Mouse (Mus musculus) activated CD4-positive, CD25-positive, alpha-beta regulatory T cell, adult 4 months (primary cell): Measurements from ENCODE around the gene Edem2. TPM values are rescaled to one million over a fixed set of nuclear protein-coding genes. Genes with fewer than 3 reads are reported as not detected.
"Not testable (repeated sequence)": the region's sequence is repeated elsewhere in the genome, so short reads cannot be mapped to it uniquely, and the experiment has no call there.

Source experiments
- ATAC-seq: one replicate; pipeline ENCODE4 v1.8.0; 2017
- polyA plus RNA-seq, 2 experiments: library from polyadenylated mRNA; unstranded; fragments of 100-300 nt; shearing (Covaris generic); gene quantifications; one replicate each; pipeline ENCODE4 v1.2.1; 2017

Edem2 gene
- polyA plus RNA-seq, 2 experiments from 2014 or later: 39.9 to 45.0 TPM

DNA sequence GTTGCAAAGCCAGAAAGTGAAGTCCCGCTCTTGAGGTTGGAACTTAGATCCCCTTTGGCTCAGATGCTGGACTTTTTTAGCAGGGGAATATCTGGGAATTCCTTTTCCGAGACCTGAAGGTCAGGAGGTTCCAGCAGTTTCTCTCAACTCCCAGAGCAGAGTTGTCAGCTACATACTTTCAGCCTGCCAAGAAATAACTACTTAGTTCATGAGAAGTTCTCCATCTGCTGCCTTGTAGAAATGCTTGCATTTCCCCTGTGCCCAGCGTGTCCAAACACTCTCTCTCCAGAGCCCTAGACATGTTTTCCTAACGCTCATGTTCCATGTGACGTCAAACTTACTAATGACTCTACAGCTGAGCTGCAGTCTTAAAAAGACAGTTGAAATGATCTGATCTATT, 5.8 kb upstream of the Edem2 start:
- no peak for ATAC-seq

DNA sequence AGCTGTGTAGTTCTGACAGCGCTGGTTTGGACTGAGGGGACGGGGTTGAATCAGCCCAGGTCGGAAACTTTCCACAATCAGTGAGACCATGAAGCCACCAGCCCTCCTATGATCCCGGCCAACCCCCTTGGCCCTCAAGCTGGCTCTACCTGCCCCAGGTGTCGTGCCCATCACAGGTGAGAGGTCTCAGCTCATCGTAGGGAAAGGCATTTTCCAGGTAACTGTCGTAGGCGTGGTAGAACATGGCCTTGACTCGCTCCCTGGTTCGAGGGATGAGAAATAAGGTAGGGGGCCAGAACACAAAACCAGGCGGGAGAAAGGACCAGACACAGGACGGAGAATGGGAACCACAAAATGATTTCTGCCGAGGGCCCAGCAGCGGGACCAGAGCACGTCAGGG, 533 bp downstream of the Edem2 start:
- ATAC-seq: no peak

DNA sequence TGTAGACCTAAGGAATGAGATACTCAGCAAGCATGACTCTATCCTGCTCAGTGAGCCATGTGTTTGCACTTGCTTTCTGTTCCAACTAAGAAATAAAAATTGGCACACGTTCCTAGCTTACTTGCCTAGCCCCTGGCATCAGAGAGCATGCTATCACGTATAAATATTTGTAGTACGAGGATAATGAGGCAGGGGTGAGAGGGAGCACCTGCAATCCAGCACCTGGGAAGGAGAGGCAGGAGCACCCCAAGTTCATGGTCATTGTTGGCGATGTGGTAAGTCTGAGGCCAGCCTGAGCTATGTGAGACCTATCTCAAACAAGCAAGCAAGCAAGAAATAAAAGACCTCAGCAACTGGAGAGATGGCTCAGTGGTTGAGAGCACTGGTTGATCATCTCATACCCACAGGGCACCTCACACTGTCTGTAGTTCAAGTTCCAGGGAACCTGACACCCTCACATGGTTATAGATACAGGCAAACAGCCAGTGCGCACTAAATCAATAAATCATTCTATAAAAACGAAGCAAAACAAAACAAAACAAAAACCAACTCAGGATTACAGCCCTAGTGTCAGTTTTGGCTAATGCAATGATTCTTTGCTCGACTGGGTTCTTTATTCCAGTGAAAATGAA, 1.4 kb downstream of the Edem2 start:
- no peak for ATAC-seq

- no peak for ATAC-seq
Measured at GRCm38 (mm10) chr2:155726302-155726701, 3.0 kb downstream of the Edem2 start.

- no peak for ATAC-seq
Measured at GRCm38 (mm10) chr2:155724526-155724925, 4.7 kb downstream of the Edem2 start.

DNA sequence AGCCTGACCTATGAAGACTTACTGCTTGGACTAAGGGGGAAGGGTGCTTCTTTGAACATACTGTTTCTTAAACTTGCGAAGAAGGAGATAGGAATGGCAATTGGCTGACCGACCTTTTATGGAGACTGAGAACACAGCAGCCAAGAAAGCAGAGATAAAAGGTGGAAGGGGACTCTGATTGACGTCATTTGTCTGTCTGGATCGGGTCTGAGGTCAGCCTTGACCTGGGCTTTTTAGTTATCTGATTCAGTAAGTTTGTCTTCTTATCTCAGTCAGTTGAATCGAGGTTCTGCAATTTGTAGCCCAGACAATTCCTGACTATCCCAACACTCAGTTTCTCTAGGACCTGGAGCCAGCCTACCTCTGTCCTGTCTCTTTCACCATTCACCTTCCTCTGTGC, 5.2 kb downstream of the Edem2 start:
- no peak for ATAC-seq

DNA sequence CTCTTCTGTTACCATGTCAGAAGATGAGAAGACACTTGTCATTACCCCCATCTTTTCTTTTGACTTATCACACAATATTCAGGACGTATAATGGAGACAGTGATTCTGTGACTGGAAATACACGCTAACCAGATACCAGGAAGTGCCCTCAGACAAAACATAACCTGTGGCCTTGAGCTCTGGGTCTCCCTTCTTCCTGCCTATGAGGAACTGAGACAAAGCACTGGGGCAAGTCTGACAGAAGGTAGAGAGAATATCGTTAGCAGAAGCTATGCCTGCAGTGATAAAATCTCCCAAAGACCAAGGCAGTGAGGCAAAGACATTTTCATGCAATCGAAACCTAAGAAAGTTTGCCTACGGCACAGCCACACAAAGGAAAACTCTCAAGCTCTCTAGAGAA, 8.7 kb downstream of the Edem2 start:
- peak; percentile 14 for ATAC-seq

- no peak for ATAC-seq
Measured at GRCm38 (mm10) chr2:155717082-155717990, 11.9 kb downstream of the Edem2 start.

DNA sequence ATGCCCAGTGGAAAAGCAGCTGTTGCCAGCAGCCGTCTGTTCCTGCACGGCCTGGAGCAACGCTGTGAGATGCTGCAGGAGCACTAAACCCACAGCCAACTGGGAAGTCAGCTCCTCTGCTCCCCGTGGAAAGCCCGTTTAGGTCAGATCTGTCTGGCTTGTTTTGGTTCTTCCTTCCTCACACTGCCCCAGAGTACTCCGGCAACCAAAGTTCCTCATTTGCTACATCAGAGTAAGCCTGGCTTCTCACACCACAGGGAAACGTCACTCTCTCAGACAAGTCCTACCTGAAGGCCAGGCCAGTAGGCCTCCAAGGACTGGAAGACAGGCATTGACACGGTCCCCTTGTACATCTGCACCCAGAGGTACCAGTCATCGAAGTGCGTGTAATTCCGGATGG, 18.7 kb downstream of the Edem2 start:
- ATAC-seq: no peak

- ATAC-seq: no peak
Measured at GRCm38 (mm10) chr2:155707251-155707650, 22.0 kb downstream of the Edem2 start.

- no peak for ATAC-seq
Measured at GRCm38 (mm10) chr2:155703630-155704029, 25.6 kb downstream of the Edem2 start.

DNA sequence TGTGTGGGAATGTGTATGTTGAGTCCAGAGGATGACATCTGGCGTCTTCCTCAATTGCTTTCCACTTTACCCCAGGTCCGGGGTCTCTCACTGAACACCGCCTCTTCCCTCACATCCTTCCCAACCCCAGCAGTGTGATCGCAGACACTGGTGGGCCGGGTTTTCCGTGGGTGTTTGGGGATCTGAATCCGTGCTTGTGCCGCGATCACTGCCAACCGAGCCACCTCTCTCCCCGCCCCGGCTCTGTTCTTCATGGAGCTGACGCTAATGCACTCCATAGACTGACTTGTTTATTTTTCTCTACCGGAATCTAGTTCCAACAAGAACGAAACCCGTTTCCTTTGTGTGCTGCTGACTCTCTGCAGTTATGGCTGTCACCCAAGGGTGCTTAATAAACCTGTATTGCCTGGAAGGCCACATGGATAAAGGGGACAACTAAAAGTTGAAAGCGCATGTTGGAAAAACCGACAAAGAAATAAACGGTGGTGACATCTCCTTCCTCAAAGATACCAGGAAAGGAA, 27.8 kb downstream of the Edem2 start:
- no peak for ATAC-seq

- ATAC-seq: not testable (repeated sequence)
Measured at GRCm38 (mm10) chr2:155698443-155698842, 30.8 kb downstream of the Edem2 start.

GRCm38 (mm10) chr2:155696851-155697250, 32.4 kb downstream of the Edem2 start:
- ATAC-seq: no peak

DNA sequence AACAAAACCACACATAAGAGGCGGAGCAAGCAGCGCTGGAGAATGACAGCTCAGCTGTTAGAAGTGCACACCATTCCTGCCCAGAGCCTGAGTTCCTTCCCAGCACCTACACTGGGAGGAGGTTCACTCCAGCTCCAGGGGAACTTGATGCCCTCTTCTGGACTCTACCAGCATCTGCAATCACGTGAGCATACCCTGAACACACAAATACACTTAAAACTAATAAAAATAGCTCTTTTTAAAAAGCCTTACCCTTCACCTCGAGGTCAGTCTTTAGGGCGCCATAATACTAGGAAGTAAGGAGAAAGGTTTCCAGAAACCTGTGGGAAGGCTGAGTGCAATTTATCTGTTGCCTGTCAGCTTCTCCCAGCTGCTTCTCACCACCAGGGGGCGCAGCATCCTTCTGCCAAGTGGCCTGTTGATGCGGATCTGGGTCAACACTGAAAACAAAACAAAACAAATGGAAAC, 33.1 kb downstream of the Edem2 start:
- peak; percentile 49 for ATAC-seq

DNA sequence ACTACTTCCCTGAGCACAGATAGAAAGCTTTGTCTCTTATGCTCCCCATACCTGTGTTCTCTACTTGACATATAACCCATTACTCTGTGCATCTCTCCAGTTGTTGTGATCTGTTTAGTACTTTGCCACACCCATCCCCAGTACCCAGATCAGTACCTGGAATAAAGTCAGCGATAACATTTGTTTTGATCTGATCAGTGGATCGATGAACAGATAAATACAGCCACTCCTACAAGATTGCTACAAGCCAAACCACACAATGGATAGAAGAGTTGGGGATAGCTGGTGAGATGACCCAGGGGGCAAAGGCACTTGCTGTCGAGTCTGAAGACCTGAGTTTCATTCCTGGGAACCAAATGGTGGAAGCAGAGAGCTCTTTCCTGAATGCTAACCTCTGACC, 34.0 kb downstream of the Edem2 start:
- ATAC-seq: no peak

GRCm38 (mm10) chr2:155694564-155694963, 34.7 kb downstream of the Edem2 start:
- ATAC-seq: no peak

- no peak for ATAC-seq
Measured at GRCm38 (mm10) chr2:155693136-155693535, 36.1 kb downstream of the Edem2 start.

GRCm38 (mm10) chr2:155691723-155692493, 37.4 kb downstream of the Edem2 start, which contains the start of gene Trpc4ap:
Trpc4ap (minus strand) TSS chr2:155692384.
- ATAC-seq: peak; percentile 96

DNA sequence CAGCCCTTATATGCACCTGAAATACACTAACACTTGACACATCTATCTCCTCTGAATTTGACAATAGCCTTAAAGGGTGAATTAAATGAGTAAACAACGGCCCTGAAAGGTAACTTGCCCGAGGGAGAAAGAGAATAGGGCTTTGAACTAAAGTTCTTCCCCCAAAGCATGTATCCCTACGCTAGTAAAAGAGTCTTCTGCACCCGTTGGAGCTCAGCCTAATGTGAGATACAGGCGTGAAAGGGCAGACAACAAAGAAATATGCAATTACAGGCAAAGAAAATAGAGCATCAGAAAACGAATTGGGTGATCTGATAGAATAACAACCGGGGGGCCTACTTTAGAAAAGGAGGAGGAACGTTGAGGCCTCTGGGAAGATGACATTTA, 37.9 kb downstream of the Edem2 start:
- ATAC-seq: no peak

DNA sequence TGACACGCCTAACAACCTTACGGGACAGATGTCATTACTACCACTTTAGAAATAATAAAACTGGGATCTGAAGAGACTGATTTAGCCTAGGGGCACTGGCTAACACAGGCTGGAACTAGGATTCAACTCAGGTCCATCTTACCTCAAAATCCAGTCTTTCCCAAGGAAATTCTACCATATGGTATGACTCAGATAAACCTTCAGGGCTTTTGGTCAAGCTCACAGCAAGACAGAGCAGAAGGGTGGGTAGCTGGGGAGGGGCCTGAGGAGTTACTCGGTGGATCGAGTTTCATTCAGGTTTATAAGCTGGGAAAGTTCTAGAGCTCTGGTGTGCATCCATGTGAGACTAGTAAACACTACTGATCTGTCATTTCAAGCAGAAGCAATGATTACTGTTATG, 40.1 kb downstream of the Edem2 start:
- ATAC-seq: no peak

- no peak for ATAC-seq
Measured at GRCm38 (mm10) chr2:155687746-155688145, 41.5 kb downstream of the Edem2 start.

DNA sequence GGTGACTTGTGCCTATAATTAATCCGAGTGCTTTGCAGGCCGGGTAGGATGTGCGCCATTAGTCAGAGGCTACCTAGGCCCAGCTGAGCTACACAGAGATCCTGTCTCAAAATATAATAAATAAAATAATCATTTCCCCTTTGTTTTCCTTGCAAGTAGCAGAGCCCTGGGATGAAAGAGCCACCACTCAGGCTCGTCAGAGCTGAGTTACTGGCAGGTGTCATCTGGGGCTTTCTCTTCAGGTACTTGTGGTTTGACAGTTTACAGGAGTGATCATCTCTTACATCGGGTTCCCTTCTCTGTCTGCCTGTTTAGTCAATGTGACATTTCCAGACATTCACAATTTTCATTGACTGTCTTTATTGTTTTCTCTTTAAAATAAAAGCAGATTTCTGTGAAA, 42.7 kb downstream of the Edem2 start:
- ATAC-seq: peak; percentile 41
